Mouse (Mus musculus) liver, embryonic 15.5 days (tissue): Measurements from ENCODE around the gene Palm2. TPM values are rescaled to one million over a fixed set of nuclear protein-coding genes. Genes with fewer than 3 reads are reported as not detected.

Source experiments
- ATAC-seq: fragments of 200-750 bp; cut with Nextera tagmentation; 2 replicates; pipeline ENCODE4 v1.8.0; 2017; ENCODE audit warnings: moderate number of reproducible peaks, mild to moderate bottlenecking, moderate library complexity; ENCODE audit not compliant: insufficient read depth
- H3K27ac ChIP-seq: fragments of 300-500 bp; sonication (generic); replicated peaks from 2 replicates; pipeline ENCODE4 v1.5.1; 2015; ENCODE audit warnings: mild to moderate bottlenecking, inconsistent platforms
- H3K27me3 ChIP-seq: fragments of 300-500 bp; sonication (generic); 2 replicates; pipeline ENCODE4 v1.6.1; 2015; ENCODE audit warnings: mild to moderate bottlenecking, inconsistent platforms
- H3K36me3 ChIP-seq: fragments of 300-500 bp; sonication (generic); replicated peaks from 2 replicates; pipeline ENCODE4 v1.6.1; 2015; ENCODE audit warnings: moderate library complexity, mild to moderate bottlenecking, inconsistent platforms
- H3K4me1 ChIP-seq: fragments of 300-500 bp; sonication (generic); replicated peaks from 2 replicates; pipeline ENCODE4 v1.6.1; 2015; ENCODE audit warnings: inconsistent platforms
- H3K4me2 ChIP-seq: fragments of 300-500 bp; sonication (generic); 2 replicates; pipeline ENCODE4 v1.6.1; 2015; ENCODE audit warnings: moderate library complexity, mild to moderate bottlenecking, inconsistent platforms
- H3K4me3 ChIP-seq: fragments of 300-500 bp; sonication (generic); replicated peaks from 2 replicates; pipeline ENCODE4 v1.5.1; 2015; ENCODE audit warnings: mild to moderate bottlenecking, inconsistent platforms
- H3K9ac ChIP-seq: fragments of 300-500 bp; sonication (generic); 2 replicates; pipeline ENCODE4 v1.6.1; 2015; ENCODE audit warnings: moderate library complexity, mild to moderate bottlenecking, inconsistent platforms
- H3K9me3 ChIP-seq: fragments of 300-500 bp; sonication (generic); replicated peaks from 2 replicates; pipeline ENCODE4 v1.6.1; 2016; ENCODE audit warnings: inconsistent platforms
- WGBS: fragments of 180-500 bp; shearing (Covaris S2); methylation state at CpG from one replicate; pipeline ENCODE4 v1.1.7; 2015; ENCODE audit warnings: mixed read lengths; ENCODE audit not compliant: insufficient replicate concordance; 5-methylcytosine and 5-hydroxymethylcytosine counted together
- polyA plus RNA-seq: library from polyadenylated mRNA; unstranded; fragments of >200 nt; fragmentation: Nextera tagmentation; extraction: Ambion mirVana; gene quantifications from 2 replicates; pipeline ENCODE4 v1.2.1, GENCODE M21; 2015

Gene Palm2
- polyA plus RNA-seq, 1 experiment from 2014 or later = 0.16 TPM

DNA sequence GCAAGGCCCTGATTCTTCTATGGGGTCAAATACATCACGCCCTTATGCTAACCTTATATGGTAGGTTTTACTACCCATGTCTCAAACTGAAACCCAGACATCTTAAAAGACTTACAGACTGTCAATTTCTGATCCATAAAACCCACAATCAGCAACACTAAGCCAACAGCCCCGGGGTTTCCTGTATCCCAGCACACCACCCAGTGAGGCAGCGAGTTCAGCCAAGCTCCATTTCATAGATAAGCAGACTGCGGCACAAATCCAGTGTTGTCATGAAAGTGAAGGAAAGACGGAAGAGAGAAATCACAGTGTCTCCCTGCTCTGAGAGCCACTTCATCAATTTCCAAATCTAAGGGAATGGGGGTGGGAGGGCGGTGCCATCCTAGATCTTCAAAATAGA, 184.7 kb downstream of the Palm2 start:
- no peaks in the 10 kb centered on the region for H3K36me3 ChIP-seq
- H3K9me3 ChIP-seq = no peaks in the 10 kb centered on the region
- WGBS = 62% methylated on average over 6 of the region's 6 CpGs
- H3K4me2 ChIP-seq = no peak overlapping the region
- H3K27ac ChIP-seq = no peak overlapping the region
- no peaks in the 10 kb centered on the region for H3K27me3 ChIP-seq
- no peaks in the 10 kb centered on the region for H3K4me1 ChIP-seq
- no peak overlapping the region for H3K4me3 ChIP-seq
- H3K9ac ChIP-seq = no peak overlapping the region
- no peak for ATAC-seq

DNA sequence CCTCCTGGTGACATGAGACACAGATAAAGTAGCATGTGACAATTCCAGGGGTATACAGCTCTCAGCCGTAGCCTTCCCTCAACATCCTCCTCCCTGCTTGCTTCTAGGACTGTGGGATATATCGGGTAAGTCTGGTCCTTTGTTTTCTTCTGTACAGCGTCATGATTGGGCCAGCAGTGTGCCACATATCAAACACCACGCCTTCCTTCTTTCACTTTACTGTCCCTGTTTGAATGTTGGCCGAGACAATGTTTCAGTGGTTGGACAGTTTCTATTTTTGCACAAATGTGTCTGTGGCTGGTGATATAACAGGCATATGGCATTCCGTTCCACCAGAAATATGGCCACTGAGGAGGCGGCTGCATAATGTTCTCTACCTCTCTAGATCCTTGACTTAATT, 188.8 kb downstream of the Palm2 start:
- Histone ChIP-seq H3K4me3 (no peak overlapping the region), H3K27ac (no peak overlapping the region), H3K4me1 (no peaks in the 10 kb centered on the region), H3K27me3 (no peaks in the 10 kb centered on the region), H3K36me3 (no peaks in the 10 kb centered on the region), H3K9me3 (no peaks in the 10 kb centered on the region), H3K4me2 (no peak overlapping the region), H3K9ac (no peak overlapping the region)
- 55% methylated on average over 7 of the region's 7 CpGs for WGBS
- no peak for ATAC-seq

GRCm38 (mm10) chr4:57624819-57625218, 190.8 kb downstream of the Palm2 start:
- Histone ChIP-seq H3K4me2 (no peak overlapping the region), H3K36me3 (no peaks in the 10 kb centered on the region), H3K4me1 (no peaks in the 10 kb centered on the region), H3K4me3 (no peak overlapping the region), H3K27ac (no peak overlapping the region), H3K9ac (no peak overlapping the region), H3K9me3 (no peaks in the 10 kb centered on the region), H3K27me3 (no peaks in the 10 kb centered on the region)
- ATAC-seq = no peak
- 71% methylated on average over 2 of the region's 2 CpGs for WGBS

GRCm38 (mm10) chr4:57625306-57625705, 191.3 kb downstream of the Palm2 start:
- H3K27ac ChIP-seq = no peak overlapping the region
- H3K27me3 ChIP-seq = no peaks in the 10 kb centered on the region
- no peak for ATAC-seq
- no peaks in the 10 kb centered on the region for H3K4me1 ChIP-seq
- H3K4me3 ChIP-seq = no peak overlapping the region
- no peak overlapping the region for H3K4me2 ChIP-seq
- H3K9me3 ChIP-seq = no peaks in the 10 kb centered on the region
- H3K36me3 ChIP-seq = no peaks in the 10 kb centered on the region
- H3K9ac ChIP-seq = no peak overlapping the region
- WGBS = 71% methylated on average over 1 of the region's 1 CpGs

DNA sequence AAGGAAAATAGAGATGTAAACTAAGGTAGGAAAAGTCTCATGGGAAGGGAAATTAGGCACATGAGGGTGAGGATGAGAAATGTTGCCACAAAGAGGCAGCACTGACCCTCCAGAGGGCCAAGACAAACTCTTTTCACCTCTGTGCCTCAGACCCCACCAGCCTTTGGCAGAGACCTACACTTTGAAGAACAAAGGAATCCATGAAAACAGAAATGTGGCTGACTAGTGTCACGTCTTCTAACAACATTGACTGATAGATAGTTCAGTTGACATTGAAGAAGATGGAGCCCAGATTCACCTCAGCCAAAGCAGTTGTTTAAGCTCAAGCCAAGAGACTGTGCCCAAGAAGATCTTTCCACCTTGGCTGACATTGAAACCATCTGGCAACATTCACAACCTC, 191.7 kb downstream of the Palm2 start:
- Histone ChIP-seq H3K27me3 (no peaks in the 10 kb centered on the region), H3K9ac (no peak overlapping the region)
- WGBS = 60% methylated on average over 1 of the region's 1 CpGs

GRCm38 (mm10) chr4:57626921-57627320, 192.9 kb downstream of the Palm2 start:
- no peak overlapping the region for H3K4me3 ChIP-seq
- no peak overlapping the region for H3K27ac ChIP-seq
- H3K9me3 ChIP-seq = no peaks in the 10 kb centered on the region
- no peak for ATAC-seq
- H3K36me3 ChIP-seq = no peaks in the 10 kb centered on the region
- no peaks in the 10 kb centered on the region for H3K27me3 ChIP-seq
- H3K9ac ChIP-seq = no peak overlapping the region
- no peak overlapping the region for H3K4me2 ChIP-seq
- no peaks in the 10 kb centered on the region for H3K4me1 ChIP-seq
- 60% methylated on average over 5 of the region's 5 CpGs for WGBS

More for the DNA sequence above, 191.7 kb downstream of the Palm2 start:
- no peaks in the 10 kb centered on the region for H3K4me1 ChIP-seq
- no peak overlapping the region for H3K27ac ChIP-seq
- H3K9me3 ChIP-seq = no peaks in the 10 kb centered on the region
- H3K4me3 ChIP-seq = no peak overlapping the region
- no peaks in the 10 kb centered on the region for H3K36me3 ChIP-seq
- no peak for ATAC-seq
- H3K4me2 ChIP-seq = no peak overlapping the region

- Histone ChIP-seq H3K4me3 (no peak overlapping the region), H3K4me2 (no peak overlapping the region), H3K4me1 (no peaks in the 10 kb centered on the region), H3K27ac (no peak overlapping the region), H3K9ac (no peak overlapping the region), H3K9me3 (no peaks in the 10 kb centered on the region), H3K27me3 (no peaks in the 10 kb centered on the region), H3K36me3 (no peaks in the 10 kb centered on the region)
- 59% methylated on average over 5 of the region's 5 CpGs for WGBS
- ATAC-seq = no peak
These were observed 198.3 kb downstream of the Palm2 start for GRCm38 (mm10) chr4:57632386-57632785.

- Histone ChIP-seq H3K27ac (no peak overlapping the region), H3K4me2 (no peak overlapping the region), H3K4me3 (no peak overlapping the region), H3K9me3 (no peaks in the 10 kb centered on the region), H3K4me1 (no peaks in the 10 kb centered on the region), H3K36me3 (no peaks in the 10 kb centered on the region), H3K9ac (no peak overlapping the region), H3K27me3 (no peaks in the 10 kb centered on the region)
- 80% methylated on average over 7 of the region's 7 CpGs for WGBS
- ATAC-seq = no peak
These were observed 199.0 kb downstream of the Palm2 start for GRCm38 (mm10) chr4:57633052-57633451.

GRCm38 (mm10) chr4:57634956-57635355, 200.9 kb downstream of the Palm2 start:
- H3K4me3 ChIP-seq = no peak overlapping the region
- no peaks in the 10 kb centered on the region for H3K4me1 ChIP-seq
- H3K9ac ChIP-seq = no peak overlapping the region
- no peak for ATAC-seq
- WGBS = 29% methylated on average over 1 of the region's 1 CpGs
- no peak overlapping the region for H3K27ac ChIP-seq
- H3K4me2 ChIP-seq = no peak overlapping the region
- H3K36me3 ChIP-seq = no peaks in the 10 kb centered on the region
- no peaks in the 10 kb centered on the region for H3K9me3 ChIP-seq
- H3K27me3 ChIP-seq = no peaks in the 10 kb centered on the region

DNA sequence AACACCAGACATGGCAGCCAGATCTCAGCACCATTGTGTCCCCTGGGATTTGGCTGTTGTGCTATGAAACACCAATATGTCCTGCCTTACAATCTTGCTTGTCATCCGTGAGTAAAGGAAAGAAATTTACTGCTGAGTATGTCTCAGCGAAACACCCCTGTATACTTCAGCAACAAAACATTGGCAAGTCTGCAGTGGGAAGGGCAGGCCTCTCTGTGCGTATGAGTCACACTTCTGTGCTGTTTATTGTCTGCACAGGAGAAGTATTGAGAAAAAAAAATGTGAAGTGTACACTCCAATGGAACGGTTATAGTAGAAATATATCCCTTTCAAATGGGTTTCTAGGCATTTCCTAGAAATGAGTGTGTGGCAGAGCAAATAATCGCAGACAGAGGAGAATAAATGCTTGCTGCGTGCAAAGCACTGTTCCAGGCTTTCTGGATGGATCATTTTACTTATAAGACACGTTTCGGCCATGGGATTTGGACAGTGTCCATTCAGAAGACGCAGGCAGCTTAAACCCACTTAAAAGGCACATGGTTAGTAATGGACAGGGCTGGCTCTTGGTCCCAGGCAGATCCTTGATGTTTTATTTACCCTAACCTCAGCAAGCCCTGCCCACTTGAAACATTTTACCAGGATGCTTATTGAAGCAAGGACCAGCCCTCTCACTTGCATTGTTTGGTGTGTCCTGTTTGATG, 202.9 kb downstream of the Palm2 start:
- H3K9ac ChIP-seq = no peak overlapping the region
- no peak overlapping the region for H3K4me3 ChIP-seq
- H3K4me2 ChIP-seq = no peak overlapping the region
- no peaks in the 10 kb centered on the region for H3K36me3 ChIP-seq
- no peaks in the 10 kb centered on the region for H3K27me3 ChIP-seq
- ATAC-seq = no peak
- no peaks in the 10 kb centered on the region for H3K9me3 ChIP-seq
- no peak overlapping the region for H3K27ac ChIP-seq
- 65% methylated on average over 9 of the region's 9 CpGs for WGBS
- no peaks in the 10 kb centered on the region for H3K4me1 ChIP-seq

DNA sequence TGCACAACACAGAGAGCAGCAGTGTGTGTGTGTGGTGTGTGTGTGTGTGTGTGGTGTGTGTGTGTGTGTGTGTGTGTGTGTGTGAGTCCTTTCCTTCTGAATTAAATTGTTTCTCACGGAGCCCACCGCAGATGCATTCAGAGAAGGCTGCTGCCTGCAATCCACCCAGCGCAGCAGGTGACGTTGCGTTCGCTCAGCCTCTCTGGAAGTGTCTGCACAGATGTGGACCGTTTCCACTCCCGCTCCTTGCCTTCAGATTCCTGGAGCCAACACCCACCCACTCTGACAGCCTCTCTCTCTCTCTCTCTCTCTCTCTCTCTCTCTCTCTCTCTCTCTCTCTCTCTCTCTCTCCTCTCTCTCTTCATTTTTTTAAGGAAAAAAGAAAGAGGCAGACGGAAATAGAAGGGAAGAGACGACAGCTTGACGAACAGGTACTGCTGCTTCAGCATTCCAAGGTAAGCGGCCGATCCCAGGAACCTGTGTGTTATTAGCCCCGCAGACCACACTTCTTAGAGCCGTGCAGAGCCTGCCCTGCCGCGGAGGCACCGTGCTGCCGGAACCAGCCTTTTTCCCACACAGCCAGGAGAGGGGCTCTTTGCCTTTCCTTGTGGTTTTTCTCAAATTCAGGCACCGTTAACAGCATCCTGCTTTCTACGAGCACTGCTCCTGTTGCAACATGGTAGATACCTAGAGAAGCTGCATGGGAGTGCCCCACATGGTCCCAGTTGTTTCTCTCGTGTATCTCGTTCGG, 203.8 kb downstream of the Palm2 start:
- ATAC-seq = no peak
- H3K27me3 ChIP-seq = no peaks in the 10 kb centered on the region
- H3K4me2 ChIP-seq = peak overlapping the region; percentile 10; the same call in 1 of the 2 replicates
- H3K9ac ChIP-seq = no peak overlapping the region
- no peaks in the 10 kb centered on the region for H3K4me1 ChIP-seq
- H3K4me3 ChIP-seq = no peak overlapping the region
- no peak overlapping the region for H3K27ac ChIP-seq
- H3K9me3 ChIP-seq = no peaks in the 10 kb centered on the region
- WGBS = 22% methylated on average over 24 of the region's 24 CpGs
- H3K36me3 ChIP-seq = no peaks in the 10 kb centered on the region
